Mouse (Mus musculus) liver, embryonic 13.5 days (tissue): Measurements from ENCODE around the gene Clk1. TPM values are rescaled to one million over a fixed set of nuclear protein-coding genes. Genes with fewer than 3 reads are reported as not detected.
"Not testable (repeated sequence)": the region's sequence is repeated elsewhere in the genome, so short reads cannot be mapped to it uniquely, and the experiment has no call there.

ENCODE experiments used
- ATAC-seq: fragments of 200-750 bp; cut with Nextera tagmentation; 2 replicates; pipeline ENCODE4 v1.8.0; 2017; ENCODE audit warnings: low read depth, mild to moderate bottlenecking, moderate number of reproducible peaks, moderate library complexity
- DNase-seq: peaks from one replicate; pipeline ENCODE4 v3.0.0; 2022
- H3K27ac ChIP-seq: fragments of 300-500 bp; sonication (generic); 2 replicates; pipeline ENCODE4 v1.5.1; 2015; ENCODE audit warnings: moderate library complexity, mild to moderate bottlenecking, inconsistent platforms
- H3K27me3 ChIP-seq: fragments of 300-500 bp; sonication (generic); 2 replicates; pipeline ENCODE4 v1.6.1; 2015; ENCODE audit warnings: mild to moderate bottlenecking, inconsistent platforms
- H3K36me3 ChIP-seq: fragments of 300-500 bp; sonication (generic); 2 replicates; pipeline ENCODE4 v1.6.1; 2015; ENCODE audit warnings: mild to moderate bottlenecking, inconsistent platforms
- H3K4me1 ChIP-seq: fragments of 300-500 bp; sonication (generic); replicated peaks from 2 replicates; pipeline ENCODE4 v1.6.1; 2015; ENCODE audit warnings: inconsistent platforms
- H3K4me2 ChIP-seq: fragments of 300-500 bp; sonication (generic); 2 replicates; pipeline ENCODE4 v1.6.1; 2015; ENCODE audit warnings: inconsistent platforms, mild to moderate bottlenecking, moderate library complexity
- H3K4me3 ChIP-seq: fragments of 300-500 bp; sonication (generic); replicated peaks from 2 replicates; pipeline ENCODE4 v1.5.1; 2015; ENCODE audit warnings: mild to moderate bottlenecking, inconsistent platforms
- H3K9ac ChIP-seq: fragments of 300-500 bp; sonication (generic); 2 replicates; pipeline ENCODE4 v1.6.1; 2015; ENCODE audit warnings: mild to moderate bottlenecking, inconsistent platforms
- H3K9me3 ChIP-seq: fragments of 300-500 bp; sonication (generic); replicated peaks from 2 replicates; pipeline ENCODE4 v1.6.1; 2016; ENCODE audit warnings: inconsistent platforms
- WGBS: fragments of 180-500 bp; shearing (Covaris S2); methylation state at CpG from one replicate; pipeline ENCODE4 v1.1.7; 2015; ENCODE audit not compliant: insufficient replicate concordance; 5-methylcytosine and 5-hydroxymethylcytosine counted together
- polyA plus RNA-seq: library from polyadenylated mRNA; unstranded; fragments of >200 nt; fragmentation: Nextera tagmentation; extraction: Ambion mirVana; gene quantifications from 2 replicates; pipeline ENCODE4 v1.2.1, GENCODE M21; 2015

Clk1 gene
- polyA plus RNA-seq, 1 experiment from 2014 or later, result 74.8 TPM

- Histone ChIP-seq H3K4me3 (no peak overlapping the region), H3K27me3 (no peaks in the 10 kb centered on the region), H3K36me3 (no peaks in the 10 kb centered on the region), H3K4me2 (no peak overlapping the region), H3K9ac (no peak overlapping the region), H3K27ac (no peak overlapping the region), H3K9me3 (no peaks in the 10 kb centered on the region), H3K4me1 (no peaks in the 10 kb centered on the region)
- no peak for ATAC-seq
- no peak for DNase-seq
- WGBS, result 58% methylated on average over 5 of the region's 5 CpGs
Observed at GRCm38 (mm10) chr1:58382586-58383281, 41.1 kb downstream of the Clk1 start.

GRCm38 (mm10) chr1:58375574-58376147, 48.2 kb downstream of the Clk1 start:
- Histone ChIP-seq H3K9me3 (no peaks in the 10 kb centered on the region), H3K9ac (no peak overlapping the region), H3K27me3 (no peaks in the 10 kb centered on the region), H3K4me1 (no peaks in the 10 kb centered on the region), H3K27ac (no peak overlapping the region), H3K4me2 (no peak overlapping the region), H3K4me3 (no peak overlapping the region), H3K36me3 (no peaks in the 10 kb centered on the region)
- DNase-seq, result no peak
- WGBS, result 45% methylated on average over 3 of the region's 3 CpGs
- ATAC-seq, result no peak

GRCm38 (mm10) chr1:58374266-58374665, 49.6 kb downstream of the Clk1 start:
- not testable (repeated sequence) for H3K4me1 ChIP-seq, H3K9ac ChIP-seq, H3K36me3 ChIP-seq, ATAC-seq, DNase-seq, H3K27me3 ChIP-seq, H3K9me3 ChIP-seq, H3K4me2 ChIP-seq, H3K27ac ChIP-seq, H3K4me3 ChIP-seq
- 61% methylated on average over 2 of the region's 2 CpGs for WGBS

- WGBS, result 53% methylated on average over 2 of the region's 2 CpGs
- no peak for DNase-seq
- H3K27me3 ChIP-seq, result no peaks in the 10 kb centered on the region
- no peak overlapping the region for H3K4me2 ChIP-seq
- no peaks in the 10 kb centered on the region for H3K36me3 ChIP-seq
- H3K9me3 ChIP-seq, result no peaks in the 10 kb centered on the region
- H3K27ac ChIP-seq, result no peak overlapping the region
- ATAC-seq, result no peak
- no peak overlapping the region for H3K9ac ChIP-seq
- 0 out of 2 replicates have a peak, but pooled peaks cover 3% of the 10 kb centered on the region for H3K4me1 ChIP-seq
- H3K4me3 ChIP-seq, result no peak overlapping the region
Observed at GRCm38 (mm10) chr1:58369716-58370115, 54.1 kb downstream of the Clk1 start.

- no peak overlapping the region for H3K4me2 ChIP-seq
- H3K4me3 ChIP-seq, result no peak overlapping the region
- no peaks in the 10 kb centered on the region for H3K27me3 ChIP-seq
- no peak overlapping the region for H3K9ac ChIP-seq
- 69% methylated on average over 12 of the region's 12 CpGs for WGBS
- H3K36me3 ChIP-seq, result no peaks in the 10 kb centered on the region
- 0 out of 2 replicates have a peak, but pooled peaks cover 3% of the 10 kb centered on the region for H3K4me1 ChIP-seq
- ATAC-seq (no peak), DNase-seq (no peak)
- H3K9me3 ChIP-seq, result no peaks in the 10 kb centered on the region
- no peak overlapping the region for H3K27ac ChIP-seq
Observed at GRCm38 (mm10) chr1:58366737-58367471, 57.0 kb downstream of the Clk1 start.

GRCm38 (mm10) chr1:58365829-58366228, 58.0 kb downstream of the Clk1 start:
- DNase-seq (no peak), ATAC-seq (no peak)
- Histone ChIP-seq H3K27me3 (no peaks in the 10 kb centered on the region), H3K9me3 (no peaks in the 10 kb centered on the region), H3K4me2 (no peak overlapping the region), H3K9ac (no peak overlapping the region), H3K4me1 (0 out of 2 replicates have a peak, but pooled peaks cover 3% of the 10 kb centered on the region), H3K27ac (no peak overlapping the region), H3K4me3 (no peak overlapping the region), H3K36me3 (no peaks in the 10 kb centered on the region)
- WGBS, result 81% methylated on average over 3 of the region's 3 CpGs

GRCm38 (mm10) chr1:58364551-58364950, 59.3 kb downstream of the Clk1 start:
- no peaks in the 10 kb centered on the region for H3K36me3 ChIP-seq
- H3K9me3 ChIP-seq, result no peaks in the 10 kb centered on the region
- 0 out of 2 replicates have a peak, but pooled peaks cover 3% of the 10 kb centered on the region for H3K4me1 ChIP-seq
- no peak overlapping the region for H3K4me2 ChIP-seq
- no peak overlapping the region for H3K27ac ChIP-seq
- DNase-seq (no peak), ATAC-seq (no peak)
- H3K27me3 ChIP-seq, result no peaks in the 10 kb centered on the region
- 83% methylated on average over 12 of the region's 12 CpGs for WGBS
- no peak overlapping the region for H3K9ac ChIP-seq
- no peak overlapping the region for H3K4me3 ChIP-seq

- no peaks in the 10 kb centered on the region for H3K27me3 ChIP-seq
- ATAC-seq (no peak), DNase-seq (no peak)
- H3K9me3 ChIP-seq, result no peaks in the 10 kb centered on the region
- H3K9ac ChIP-seq, result no peak overlapping the region
- no peak overlapping the region for H3K4me2 ChIP-seq
- WGBS, result 55% methylated on average over 4 of the region's 4 CpGs
- 0 out of 2 replicates have a peak, but pooled peaks cover 3% of the 10 kb centered on the region for H3K4me1 ChIP-seq
- no peak overlapping the region for H3K4me3 ChIP-seq
- H3K36me3 ChIP-seq, result no peaks in the 10 kb centered on the region
- H3K27ac ChIP-seq, result no peak overlapping the region
Observed at GRCm38 (mm10) chr1:58362296-58362695, 61.6 kb downstream of the Clk1 start.

Other genes with a start within 250 kb of the Clk1 start
- 0.27 and 0.31 TPM in 2 replicates for gene Aox4, start 213.7 kb downstream of the Clk1 start, polyA plus RNA-seq
- gene Aox2, start 145.7 kb downstream of the Clk1 start, polyA plus RNA-seq, result not detected in 2 replicates
- 181 and 224 TPM in 2 replicates for gene Bzw1, start 31.2 kb downstream of the Clk1 start, polyA plus RNA-seq
- gene Nif3l1, start 21.1 kb upstream of the Clk1 start, polyA plus RNA-seq, result 21.3 and 21.6 TPM in 2 replicates
- gene Ppil3, start 21.4 kb upstream of the Clk1 start, polyA plus RNA-seq, result 34.4 and 35.5 TPM in 2 replicates
- gene Orc2, start 81.0 kb upstream of the Clk1 start, polyA plus RNA-seq, result 47.2 and 58.4 TPM in 2 replicates
- 3.6 and 3.9 TPM in 2 replicates for gene Fam126b, start 162.3 kb upstream of the Clk1 start, polyA plus RNA-seq
- gene Ndufb3, start 162.3 kb upstream of the Clk1 start, polyA plus RNA-seq, result 127 and 129 TPM in 2 replicates